Mouse (Mus musculus) Muller cell, postnatal 12 days (primary cell): ENCODE measurements around the gene Nisch.

Source experiments
- DNase-seq: peaks from one replicate; pipeline ENCODE4 v3.0.0-alpha.2; 2015; ENCODE audit errors: inconsistent ontology term

The Nisch gene

GRCm38 (mm10) chr14:31191936-31192335 lies 24.8 kb downstream of the Nisch start:
- DNase-seq = no peak

- DNase-seq = no peak
Measured at GRCm38 (mm10) chr14:31189348-31189747, 27.4 kb downstream of the Nisch start.

GRCm38 (mm10) chr14:31188771-31189181 lies 28.0 kb downstream of the Nisch start:
- DNase-seq = peak; percentile 56

- no peak for DNase-seq
Measured at GRCm38 (mm10) chr14:31186656-31187055, 30.1 kb downstream of the Nisch start.

- DNase-seq = no peak
Measured at GRCm38 (mm10) chr14:31184195-31184594, 32.6 kb downstream of the Nisch start.

GRCm38 (mm10) chr14:31183541-31183940 lies 33.2 kb downstream of the Nisch start:
- DNase-seq = no peak

GRCm38 (mm10) chr14:31182786-31183290 lies 33.9 kb downstream of the Nisch start:
- no peak for DNase-seq

- no peak for DNase-seq
Measured at GRCm38 (mm10) chr14:31181512-31181911, 35.2 kb downstream of the Nisch start.

GRCm38 (mm10) chr14:31179677-31180365 lies 36.9 kb downstream of the Nisch start:
- DNase-seq = no peak

- DNase-seq = peak; percentile 22
Measured at GRCm38 (mm10) chr14:31177715-31178114, 39.0 kb downstream of the Nisch start.

GRCm38 (mm10) chr14:31177287-31177686 lies 39.5 kb downstream of the Nisch start:
- no peak for DNase-seq

- no peak for DNase-seq
Measured at GRCm38 (mm10) chr14:31173537-31173936, 43.2 kb downstream of the Nisch start.

GRCm38 (mm10) chr14:31172781-31173455 lies 43.8 kb downstream of the Nisch start:
- DNase-seq = no peak

- no peak for DNase-seq
Measured at GRCm38 (mm10) chr14:31171821-31172220, 44.9 kb downstream of the Nisch start.

- no peak for DNase-seq
Measured at GRCm38 (mm10) chr14:31171386-31171785, 45.4 kb downstream of the Nisch start.

GRCm38 (mm10) chr14:31170963-31171362 lies 45.8 kb downstream of the Nisch start:
- no peak for DNase-seq

- DNase-seq = no peak
Measured at GRCm38 (mm10) chr14:31169508-31169907, 47.2 kb downstream of the Nisch start.

GRCm38 (mm10) chr14:31168425-31168824 lies 48.3 kb downstream of the Nisch start, which contains the start of gene Stab1:
TSS of gene Stab1 (minus strand) at chr14:31168641.
- DNase-seq = no peak

- no peak for DNase-seq
Measured at GRCm38 (mm10) chr14:31166827-31167226, 49.9 kb downstream of the Nisch start.

- DNase-seq = no peak
Measured at GRCm38 (mm10) chr14:31165991-31166630, 50.6 kb downstream of the Nisch start.

GRCm38 (mm10) chr14:31165458-31165857 lies 51.3 kb downstream of the Nisch start:
- DNase-seq = no peak

GRCm38 (mm10) chr14:31165010-31165409 lies 51.7 kb downstream of the Nisch start:
- no peak for DNase-seq

- no peak for DNase-seq
Measured at GRCm38 (mm10) chr14:31164067-31164466, 52.7 kb downstream of the Nisch start.
